Mouse (Mus musculus) gastrocnemius, adult 18-20 months (tissue): Measurements from ENCODE around the gene Usp7. TPM values are rescaled to one million over a fixed set of nuclear protein-coding genes. Genes with fewer than 3 reads are reported as not detected.

ENCODE experiments used
- DNase-seq: peaks from one replicate; pipeline ENCODE4 v3.0.0; 2021; ENCODE audit warnings: low spot score
- total RNA-seq, 2 experiments: library from RNA; stranded (reverse); gene quantifications; 2 replicates each; pipeline ENCODE4 v1.2.3; 2021

Gene Usp7
- total RNA-seq, 2 experiments from 2014 or later = 56.1 to 62.5 TPM

- DNase-seq = peak; percentile 63
Observed at GRCm38 (mm10) chr16:8674165-8674564, 117.9 kb downstream of the Usp7 start.

- DNase-seq = no peak
Observed at GRCm38 (mm10) chr16:8673343-8673742, 118.8 kb downstream of the Usp7 start.

GRCm38 (mm10) chr16:8672811-8673210 is 119.3 kb downstream of the Usp7 start:
- no peak for DNase-seq

- no peak for DNase-seq
Observed at GRCm38 (mm10) chr16:8672350-8672687, 119.8 kb downstream of the Usp7 start.

GRCm38 (mm10) chr16:8671551-8672349 is 120.4 kb downstream of the Usp7 start, which contains the start of gene Carhsp1:
Carhsp1 (minus strand) TSS chr16:8672155.
- DNase-seq = peak; percentile 94

- DNase-seq = no peak
Observed at GRCm38 (mm10) chr16:8670041-8671035, 121.8 kb downstream of the Usp7 start.

GRCm38 (mm10) chr16:8669432-8669831 is 122.7 kb downstream of the Usp7 start:
- no peak for DNase-seq

GRCm38 (mm10) chr16:8668386-8668785 is 123.7 kb downstream of the Usp7 start:
- no peak for DNase-seq

- DNase-seq = no peak
Observed at GRCm38 (mm10) chr16:8667814-8668213, 124.3 kb downstream of the Usp7 start.

GRCm38 (mm10) chr16:8667261-8667660 is 124.8 kb downstream of the Usp7 start:
- no peak for DNase-seq

- DNase-seq = peak; percentile 69
Observed at GRCm38 (mm10) chr16:8666452-8666851, 125.7 kb downstream of the Usp7 start.

- DNase-seq = no peak
Observed at GRCm38 (mm10) chr16:8665367-8665766, 126.7 kb downstream of the Usp7 start.

- DNase-seq = no peak
Observed at GRCm38 (mm10) chr16:8663606-8664539, 128.2 kb downstream of the Usp7 start.

GRCm38 (mm10) chr16:8663022-8663421 is 129.1 kb downstream of the Usp7 start:
- no peak for DNase-seq

GRCm38 (mm10) chr16:8658764-8659163 is 133.3 kb downstream of the Usp7 start:
- DNase-seq = no peak

- no peak for DNase-seq
Observed at GRCm38 (mm10) chr16:8658349-8658748, 133.8 kb downstream of the Usp7 start.

- DNase-seq = no peak
Observed at GRCm38 (mm10) chr16:8656256-8656655, 135.9 kb downstream of the Usp7 start.

GRCm38 (mm10) chr16:8655599-8655998 is 136.5 kb downstream of the Usp7 start:
- DNase-seq = no peak

- no peak for DNase-seq
Observed at GRCm38 (mm10) chr16:8655108-8655507, 137.0 kb downstream of the Usp7 start.

GRCm38 (mm10) chr16:8650007-8650406 is 142.1 kb downstream of the Usp7 start:
- DNase-seq = no peak

GRCm38 (mm10) chr16:8645546-8645945 is 146.6 kb downstream of the Usp7 start:
- DNase-seq = no peak
